Mouse (Mus musculus) heart, adult 8-10 months (tissue): Measurements from ENCODE around the gene Lsr. TPM values are rescaled to one million over a fixed set of nuclear protein-coding genes. Genes with fewer than 3 reads are reported as not detected.
"Not testable (repeated sequence)": the region's sequence is repeated elsewhere in the genome, so short reads cannot be mapped to it uniquely, and the experiment has no call there.

Experiments
- DNase-seq: peaks from one replicate; pipeline ENCODE4 v3.0.0; 2022; ENCODE audit warnings: low spot score
- total RNA-seq, 4 experiments: library from RNA; stranded (reverse); gene quantifications; 2 replicates each; pipeline ENCODE4 v1.2.4; 2022

The Lsr gene
- total RNA-seq, 4 experiments from 2014 or later: 2.6 to 3.8 (median 3.1) TPM

DNA sequence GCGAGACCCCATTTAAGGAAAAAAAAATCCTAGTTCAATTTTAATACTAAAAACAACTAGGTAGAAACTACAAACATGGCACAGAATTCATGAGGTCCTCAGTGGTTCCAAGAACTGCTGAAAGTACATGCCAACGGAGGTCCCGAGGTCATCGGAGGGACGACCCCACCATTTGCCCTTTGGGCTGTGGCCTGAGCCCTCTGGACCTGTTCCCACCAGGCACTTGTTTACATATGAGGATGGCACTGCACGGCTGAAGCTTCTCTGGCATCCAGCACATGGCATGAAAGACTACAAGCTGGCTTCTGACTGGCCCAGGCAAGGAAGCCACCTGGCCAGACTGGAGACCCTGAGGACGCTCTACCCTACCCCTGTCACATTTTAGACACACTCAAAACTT lies 8.9 kb downstream of the Lsr start:
- DNase-seq: no peak

GRCm38 (mm10) chr7:30962862-30963261 lies 10.4 kb downstream of the Lsr start:
- DNase-seq: no peak

DNA sequence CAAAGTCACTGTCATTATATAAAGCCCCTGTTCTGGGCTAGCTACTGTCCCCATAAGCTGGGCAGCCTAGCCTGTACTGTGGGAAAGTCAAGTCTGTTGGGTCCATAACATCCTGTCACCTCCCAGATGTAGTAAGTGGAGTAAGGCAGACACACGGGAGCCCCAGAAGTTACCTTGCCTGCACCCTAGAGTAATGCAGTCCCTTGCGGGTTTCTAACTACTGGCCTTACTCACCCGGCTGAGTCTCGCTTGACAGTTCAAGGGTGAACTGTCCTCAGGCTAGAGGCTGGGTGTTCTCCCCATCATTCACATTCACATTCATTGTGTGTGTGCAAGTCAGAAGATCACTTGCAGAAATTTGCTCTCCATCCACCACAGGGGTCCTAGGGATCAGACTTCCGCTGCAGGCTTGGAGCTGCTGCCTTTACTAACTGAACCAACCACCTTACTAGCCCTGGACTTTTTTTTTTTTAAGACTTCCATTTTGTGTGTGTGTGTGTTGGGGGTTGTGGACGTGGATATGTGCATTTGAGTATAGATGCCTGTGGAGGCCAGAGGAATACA lies 13.4 kb downstream of the Lsr start:
- DNase-seq: no peak

GRCm38 (mm10) chr7:30958866-30959487 lies 14.3 kb downstream of the Lsr start:
- DNase-seq: no peak

DNA sequence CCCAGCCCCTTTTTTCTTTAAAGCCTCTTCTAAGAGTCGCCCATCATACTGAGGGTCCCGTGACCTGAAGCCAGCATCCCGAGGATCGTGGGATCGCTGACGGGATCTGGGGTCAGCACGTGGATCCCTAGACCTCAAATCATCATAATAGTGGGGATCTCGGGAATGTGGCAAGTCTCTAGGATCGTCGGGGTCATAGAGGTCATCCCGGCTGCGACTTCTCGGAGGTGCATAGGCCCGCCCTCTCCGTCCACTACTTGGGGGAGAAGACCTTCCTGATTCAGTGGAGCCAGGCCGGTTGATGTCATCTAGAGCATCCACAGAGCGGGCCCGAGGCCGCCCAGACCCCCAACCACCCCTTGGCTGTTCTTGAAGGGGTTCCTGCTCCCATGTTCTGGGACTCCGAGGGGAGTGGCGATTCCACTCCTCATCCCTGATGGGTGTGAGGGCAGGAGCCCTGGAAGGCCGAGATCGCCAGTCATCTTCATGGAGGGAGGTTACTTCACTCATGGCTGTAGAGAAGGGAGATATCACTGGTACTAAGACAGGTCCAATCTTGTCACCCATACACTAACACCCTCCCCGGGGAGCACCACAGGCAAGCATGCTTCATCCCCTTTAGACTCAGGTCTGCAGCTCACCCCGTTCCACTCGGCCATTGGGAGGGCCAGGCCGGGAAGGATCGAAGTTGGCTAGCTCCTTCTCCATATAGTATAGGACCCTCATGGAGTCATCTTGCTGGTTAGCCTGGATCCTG lies 15.0 kb downstream of the Lsr start:
- DNase-seq: no peak

- peak; percentile 94 for DNase-seq
Observed at GRCm38 (mm10) chr7:30957367-30957783, 15.9 kb downstream of the Lsr start.

- peak; percentile 63 for DNase-seq
Observed at GRCm38 (mm10) chr7:30956756-30957366, 16.4 kb downstream of the Lsr start, which contains the start of gene Usf2. TSS of gene Usf2 (minus strand) at chr7:30956803.

GRCm38 (mm10) chr7:30956357-30956751 lies 16.9 kb downstream of the Lsr start:
- DNase-seq: no peak

- peak; percentile 89 for DNase-seq
Observed at GRCm38 (mm10) chr7:30955584-30956356, 17.5 kb downstream of the Lsr start.

GRCm38 (mm10) chr7:30954971-30955520 lies 18.2 kb downstream of the Lsr start:
- DNase-seq: no peak

DNA sequence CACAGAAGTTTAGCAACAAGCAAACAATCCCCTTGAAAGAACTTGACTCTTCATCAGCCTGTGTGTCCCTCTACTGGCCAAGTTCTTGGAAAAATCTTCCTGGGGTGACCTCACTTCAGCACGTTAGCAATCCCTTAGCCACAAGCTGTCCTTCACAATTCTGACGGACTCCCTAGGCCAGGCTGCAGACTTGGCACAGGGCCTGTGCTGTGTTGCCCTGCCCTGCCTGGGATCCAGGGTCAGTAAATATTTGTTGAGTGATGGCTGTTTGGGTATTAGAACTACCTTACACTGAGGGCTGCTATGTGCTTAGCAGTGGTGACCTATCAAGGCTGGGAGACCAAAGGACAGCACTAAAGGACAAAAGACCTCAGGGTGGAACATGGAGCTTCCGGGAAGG lies 19.2 kb downstream of the Lsr start:
- DNase-seq: no peak

DNA sequence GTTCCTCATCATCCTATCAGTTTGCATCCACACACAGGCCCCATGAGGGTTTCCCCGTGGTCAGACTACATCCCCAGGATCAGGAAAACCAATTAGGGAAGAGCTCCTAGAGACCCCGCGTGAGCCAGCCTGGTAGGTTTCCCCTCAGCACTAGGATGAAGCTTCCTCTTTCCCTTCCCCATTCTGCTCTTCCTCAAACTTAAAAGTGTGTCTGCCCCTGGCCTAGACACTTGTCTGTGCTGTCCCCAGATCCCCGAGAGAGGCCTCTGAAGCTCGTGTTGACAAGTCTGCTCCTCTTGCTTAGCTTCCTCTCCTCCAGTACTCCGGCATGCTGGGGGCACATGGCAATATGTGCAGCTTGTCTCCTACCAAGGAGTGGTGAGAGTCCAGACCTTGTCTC lies 19.8 kb downstream of the Lsr start:
- peak; percentile 28 for DNase-seq

GRCm38 (mm10) chr7:30952441-30953265 lies 20.6 kb downstream of the Lsr start:
- no peak for DNase-seq

- DNase-seq: not testable (repeated sequence)
Observed at GRCm38 (mm10) chr7:30949902-30950301, 23.4 kb downstream of the Lsr start.

DNA sequence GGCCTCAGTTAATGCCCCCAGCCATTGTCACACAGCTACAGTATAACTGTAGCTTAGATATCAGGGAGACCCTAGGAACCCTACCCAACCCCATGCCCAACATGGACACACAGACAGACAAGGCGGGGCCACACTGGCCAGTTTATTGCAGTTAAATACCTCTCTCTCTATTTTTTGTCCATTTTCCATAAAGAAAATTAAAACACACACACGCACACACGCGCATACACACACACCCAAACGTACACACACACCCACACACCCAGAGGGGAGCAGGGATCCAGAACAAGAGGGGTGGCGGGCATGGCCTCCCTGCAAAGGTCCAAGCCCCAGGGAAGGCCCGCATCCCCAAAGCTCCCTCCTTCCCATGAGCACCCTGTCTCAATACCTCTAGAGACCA lies 27.4 kb downstream of the Lsr start:
- DNase-seq: no peak

DNA sequence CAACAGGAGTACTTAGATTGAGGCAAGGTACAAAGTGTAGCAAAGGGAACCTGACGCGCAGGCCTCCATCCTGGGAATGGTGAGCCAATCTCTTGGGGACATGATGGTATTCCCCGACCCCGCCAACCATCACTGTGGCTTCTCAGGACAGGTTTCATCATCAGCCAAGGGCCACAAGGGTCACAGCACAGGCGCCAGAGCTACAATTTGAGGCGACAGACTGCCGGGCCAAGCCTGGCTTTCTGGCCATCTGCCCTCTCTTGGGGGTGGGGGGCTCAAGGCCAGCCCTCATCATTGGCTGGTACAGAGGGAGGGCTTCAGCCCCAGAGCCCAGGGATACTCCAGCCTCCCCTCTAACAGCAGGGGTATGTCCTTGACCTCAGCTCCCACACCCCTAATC lies 27.8 kb downstream of the Lsr start:
- not testable (repeated sequence) for DNase-seq

DNA sequence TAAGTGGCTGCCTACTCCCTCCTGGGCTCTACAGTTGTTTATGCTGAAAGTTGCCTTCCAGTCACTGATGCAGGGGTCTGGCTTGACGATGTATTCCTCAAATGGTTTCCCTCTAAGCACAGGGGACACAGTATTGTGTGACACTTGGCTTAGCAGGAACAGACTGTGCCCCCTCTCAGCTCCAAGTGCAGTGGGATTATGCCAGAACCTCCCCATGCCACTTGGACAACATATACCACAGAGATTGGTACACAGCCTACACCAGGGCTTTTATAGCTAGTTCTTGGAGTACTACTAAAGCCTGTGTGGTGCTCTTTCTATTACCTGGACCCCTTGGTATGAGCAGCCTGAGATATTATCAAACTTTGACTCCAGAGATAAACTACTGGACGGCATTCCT lies 28.6 kb downstream of the Lsr start:
- DNase-seq: not testable (repeated sequence)

- no peak for DNase-seq
Observed at GRCm38 (mm10) chr7:30943909-30944635, 29.2 kb downstream of the Lsr start, which contains the start of gene Hamp. TSS of gene Hamp (minus strand) at chr7:30944032.

DNA sequence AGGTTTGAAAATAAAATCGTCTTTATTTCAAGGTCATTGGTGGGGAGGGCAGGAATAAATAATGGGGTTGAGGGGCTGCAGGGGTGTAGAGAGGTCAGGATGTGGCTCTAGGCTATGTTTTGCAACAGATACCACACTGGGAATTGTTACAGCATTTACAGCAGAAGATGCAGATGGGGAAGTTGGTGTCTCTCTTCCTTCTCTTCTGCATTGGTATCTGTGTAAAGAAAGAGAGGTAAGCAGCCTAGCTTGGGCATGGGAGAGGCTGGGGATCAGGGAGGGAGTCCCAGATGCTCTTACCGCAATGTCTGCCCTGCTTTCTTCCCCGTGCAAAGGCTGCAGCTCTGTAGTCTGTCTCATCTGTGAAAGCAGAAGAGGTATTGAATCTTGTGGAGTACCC lies 30.9 kb downstream of the Lsr start:
- not testable (repeated sequence) for DNase-seq

DNA sequence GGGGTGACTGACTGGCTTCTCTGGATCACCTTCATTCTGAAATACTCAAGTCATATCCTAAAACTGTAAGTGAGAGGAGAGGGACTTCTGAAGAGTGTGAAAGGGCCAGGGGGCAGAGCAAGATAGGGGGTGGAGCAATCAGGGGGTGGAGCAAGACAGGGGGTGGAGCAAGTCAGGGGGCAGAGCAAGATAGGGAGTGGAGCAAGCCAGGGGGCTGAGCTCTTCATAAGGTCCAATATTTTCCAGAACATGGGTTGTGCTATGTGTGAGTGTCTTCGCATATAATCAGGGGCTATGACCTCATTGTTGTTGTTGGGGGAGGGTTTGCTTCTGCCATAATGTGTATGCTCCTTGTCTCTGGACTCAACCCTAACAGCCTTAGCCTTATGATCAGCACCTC lies 33.2 kb downstream of the Lsr start:
- DNase-seq: not testable (repeated sequence)
